Mouse (Mus musculus): ENCODE measurements at regions not wholly inside any gene's neighbourhood (a gene's known extent, or its start where the extent isn't known, plus 50 kb on each side); places are given as distances from the start of the nearest gene placed in this dataset.

DNA sequence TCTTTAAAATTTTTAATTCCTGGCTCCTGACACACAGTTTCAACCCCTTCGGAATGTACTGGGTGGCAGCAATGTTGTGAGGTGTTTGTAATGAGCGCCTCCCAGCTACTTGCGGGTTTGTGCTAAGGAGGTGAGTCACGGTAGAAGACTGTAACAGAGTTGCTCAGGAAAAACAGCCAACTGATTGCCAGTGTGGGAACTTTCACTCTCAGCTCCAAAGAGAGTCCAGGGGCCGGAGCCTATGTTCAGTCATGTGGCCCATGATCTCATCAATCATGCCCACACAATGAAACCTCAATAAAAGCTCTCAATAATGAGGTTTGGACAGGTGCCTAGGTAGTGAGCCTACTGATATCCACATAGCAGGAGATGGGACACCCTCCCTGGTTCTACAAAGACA, 130.5 kb downstream of the Nectin1 start:
- H3K4me1 ChIP-seq (ENCODE audit: control insufficient read depth, insufficient read depth, low read length): 0 out of 2 replicates have a peak, but pooled peaks cover 2% of the 10 kb centered on the region
- H3K27me3 ChIP-seq (ENCODE audit: control insufficient read depth, insufficient read depth, low read length): no peaks in the 10 kb centered on the region; the same call in 1 of the 2 replicates
- H3K4me3 ChIP-seq (ENCODE audit: control insufficient read depth, low read depth, low read length): no peak overlapping the region
- no peak overlapping the region for H3K27ac ChIP-seq (ENCODE audit: control insufficient read depth, insufficient read depth, low read depth, low read length)
- no peaks in the 10 kb centered on the region for H3K36me3 ChIP-seq (ENCODE audit: control insufficient read depth, insufficient read depth, low read length)
- TF ChIP-seq POLR2A (IDR thresholded peaks at IDR 0.05; ENCODE audit: control insufficient read depth, low read depth, low read length) (no peak), CTCF (IDR thresholded peaks at IDR 0.05; ENCODE audit: control insufficient read depth, insufficient read depth, insufficient replicate concordance, low read depth, low read length) (no peak)

DNA sequence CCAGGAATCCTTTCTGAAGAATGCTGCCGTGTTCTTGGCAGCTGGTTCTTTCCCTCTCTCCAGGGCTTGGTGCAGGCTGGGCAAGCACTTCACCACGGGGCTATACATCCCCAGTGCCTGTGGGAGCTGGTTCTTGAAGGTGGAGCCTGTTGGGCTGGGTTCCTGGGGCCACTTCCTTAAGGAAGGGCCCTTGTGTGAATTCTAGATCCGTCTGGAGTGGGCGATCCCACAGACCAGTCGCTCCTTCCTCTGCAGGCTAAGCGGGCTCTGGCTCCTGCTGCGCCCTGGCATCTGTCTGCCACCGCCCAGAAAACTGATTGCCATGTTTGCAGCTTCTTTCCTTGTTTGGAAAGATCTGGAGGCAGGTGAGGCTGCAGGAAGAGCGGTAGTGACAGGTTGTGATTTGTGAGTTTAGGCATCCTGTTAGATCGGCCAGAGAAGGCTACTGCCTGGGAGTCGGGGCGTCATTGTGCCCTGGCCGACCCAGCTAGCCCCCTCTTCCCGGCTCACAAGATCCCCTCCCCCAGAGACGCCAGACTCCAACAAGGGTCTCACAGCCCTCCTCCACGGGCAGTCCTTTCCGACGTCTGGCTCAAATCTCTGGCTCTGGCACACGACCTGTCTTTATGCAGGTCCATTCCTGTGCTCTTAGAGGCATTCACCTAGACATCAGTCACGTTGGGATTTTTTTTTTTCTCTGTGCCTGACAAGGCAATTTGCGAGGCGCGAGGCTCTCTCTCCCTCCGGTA, 135.6 kb downstream of the Nectin1 start:
- H3K27me3 ChIP-seq (ENCODE audit: control insufficient read depth, insufficient read depth, low read length): peaks cover 4% of the 10 kb centered on the region
- H3K27ac ChIP-seq (ENCODE audit: control insufficient read depth, insufficient read depth, low read depth, low read length): no peak overlapping the region
- no peak overlapping the region; the same call in 1 of the 2 replicates for H3K4me3 ChIP-seq (ENCODE audit: control insufficient read depth, low read depth, low read length)
- peaks cover 6% of the 10 kb centered on the region for H3K4me1 ChIP-seq (ENCODE audit: control insufficient read depth, insufficient read depth, low read length)
- H3K36me3 ChIP-seq (ENCODE audit: control insufficient read depth, insufficient read depth, low read length): no peaks in the 10 kb centered on the region
- TF ChIP-seq POLR2A (IDR thresholded peaks at IDR 0.05; ENCODE audit: control insufficient read depth, low read depth, low read length) (no peak), CTCF (IDR thresholded peaks at IDR 0.05; ENCODE audit: control insufficient read depth, insufficient read depth, insufficient replicate concordance, low read depth, low read length) (no peak)

DNA sequence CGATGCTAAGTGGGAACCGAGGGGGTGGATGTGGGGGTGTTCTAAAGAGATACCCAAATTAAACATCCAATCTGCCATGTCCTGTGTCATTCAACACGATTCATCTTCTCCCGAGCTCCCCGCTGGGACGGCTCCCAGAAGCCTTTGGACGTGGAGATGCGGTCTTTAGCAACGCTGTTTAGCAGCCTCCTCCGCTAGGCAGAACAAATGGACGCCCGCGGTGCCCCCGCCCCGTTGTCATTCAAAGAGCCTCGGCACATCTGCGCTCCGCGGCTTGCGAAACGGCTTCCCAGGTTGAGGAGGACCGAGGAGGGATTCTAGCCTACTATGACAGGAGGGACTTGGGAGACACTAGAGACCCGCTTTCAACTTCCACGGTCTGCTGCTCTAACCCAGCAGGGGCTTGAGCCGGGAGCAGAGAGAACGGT, 136.2 kb downstream of the Nectin1 start:
- H3K27ac ChIP-seq (ENCODE audit: control insufficient read depth, insufficient read depth, low read depth, low read length): no peak overlapping the region
- H3K36me3 ChIP-seq (ENCODE audit: control insufficient read depth, insufficient read depth, low read length): no peaks in the 10 kb centered on the region
- H3K4me3 ChIP-seq (ENCODE audit: control insufficient read depth, low read depth, low read length): no peak overlapping the region; the same call in 1 of the 2 replicates
- peaks cover 4% of the 10 kb centered on the region for H3K27me3 ChIP-seq (ENCODE audit: control insufficient read depth, insufficient read depth, low read length)
- peaks cover 6% of the 10 kb centered on the region for H3K4me1 ChIP-seq (ENCODE audit: control insufficient read depth, insufficient read depth, low read length)
- no peak for TF ChIP-seq POLR2A (IDR thresholded peaks at IDR 0.05; ENCODE audit: control insufficient read depth, low read depth, low read length)
- no peak for TF ChIP-seq CTCF (IDR thresholded peaks at IDR 0.05; ENCODE audit: control insufficient read depth, insufficient read depth, insufficient replicate concordance, low read depth, low read length)

DNA sequence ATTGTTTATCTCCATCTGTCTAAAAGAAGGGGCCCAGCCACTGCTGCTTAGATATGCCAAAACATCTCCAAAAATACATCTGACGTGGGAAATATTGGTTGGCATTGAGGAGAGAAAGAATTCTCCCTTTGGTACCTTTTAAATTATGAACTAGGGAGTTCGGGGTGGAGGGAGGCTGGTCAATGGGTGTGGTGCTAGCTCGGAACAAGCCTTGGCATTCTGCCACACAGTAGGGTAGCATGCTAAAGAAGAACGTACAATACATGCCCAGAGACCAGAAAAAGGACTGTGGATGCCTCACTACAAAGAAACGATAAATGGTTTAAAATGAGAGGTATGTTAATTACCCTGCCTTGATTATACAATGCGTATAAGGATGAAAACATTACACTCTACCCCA, 149.3 kb downstream of the Nectin1 start:
- H3K36me3 ChIP-seq (ENCODE audit: control insufficient read depth, insufficient read depth, low read length): no peaks in the 10 kb centered on the region
- no peak overlapping the region for H3K27ac ChIP-seq (ENCODE audit: control insufficient read depth, insufficient read depth, low read depth, low read length)
- no peak for TF ChIP-seq CTCF (IDR thresholded peaks at IDR 0.05; ENCODE audit: control insufficient read depth, insufficient read depth, insufficient replicate concordance, low read depth, low read length)
- TF ChIP-seq POLR2A (IDR thresholded peaks at IDR 0.05; ENCODE audit: control insufficient read depth, low read depth, low read length): no peak
- H3K4me3 ChIP-seq (ENCODE audit: control insufficient read depth, low read depth, low read length): no peak overlapping the region
- H3K4me1 ChIP-seq (ENCODE audit: control insufficient read depth, insufficient read depth, low read length): peaks cover 4% of the 10 kb centered on the region
- H3K27me3 ChIP-seq (ENCODE audit: control insufficient read depth, insufficient read depth, low read length): no peaks in the 10 kb centered on the region

DNA sequence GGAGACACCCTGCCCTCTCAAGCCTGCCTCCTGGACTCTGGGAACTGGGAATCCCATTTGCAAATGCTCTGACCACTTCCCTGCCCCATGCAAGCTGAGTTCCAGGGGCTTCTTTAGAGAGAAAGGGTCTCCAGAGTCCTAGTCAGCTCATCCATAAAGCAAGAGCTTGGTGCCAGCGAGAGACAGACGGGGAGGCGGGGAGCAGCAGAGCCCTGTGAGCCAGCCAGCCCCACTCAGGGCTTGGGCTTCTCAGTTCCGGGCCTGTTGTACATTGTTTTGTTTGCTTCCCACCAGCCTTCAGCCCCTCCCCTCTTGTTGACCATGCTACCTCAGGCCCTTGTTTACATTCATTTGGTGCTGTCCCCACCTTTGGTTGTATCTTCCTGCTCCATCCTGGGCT, 143.9 kb upstream of the Thy1 start:
- Histone ChIP-seq H3K36me3 (ENCODE audit: control insufficient read depth, insufficient read depth, low read length) (no peaks in the 10 kb centered on the region), H3K27me3 (ENCODE audit: control insufficient read depth, insufficient read depth, low read length) (no peaks in the 10 kb centered on the region), H3K4me3 (ENCODE audit: control insufficient read depth, low read depth, low read length) (no peak overlapping the region), H3K27ac (ENCODE audit: control insufficient read depth, insufficient read depth, low read depth, low read length) (no peak overlapping the region), H3K4me1 (ENCODE audit: control insufficient read depth, insufficient read depth, low read length) (peaks cover 4% of the 10 kb centered on the region)
- TF ChIP-seq CTCF (IDR thresholded peaks at IDR 0.05; ENCODE audit: control insufficient read depth, insufficient read depth, insufficient replicate concordance, low read depth, low read length) (no peak), POLR2A (IDR thresholded peaks at IDR 0.05; ENCODE audit: control insufficient read depth, low read depth, low read length) (no peak)

DNA sequence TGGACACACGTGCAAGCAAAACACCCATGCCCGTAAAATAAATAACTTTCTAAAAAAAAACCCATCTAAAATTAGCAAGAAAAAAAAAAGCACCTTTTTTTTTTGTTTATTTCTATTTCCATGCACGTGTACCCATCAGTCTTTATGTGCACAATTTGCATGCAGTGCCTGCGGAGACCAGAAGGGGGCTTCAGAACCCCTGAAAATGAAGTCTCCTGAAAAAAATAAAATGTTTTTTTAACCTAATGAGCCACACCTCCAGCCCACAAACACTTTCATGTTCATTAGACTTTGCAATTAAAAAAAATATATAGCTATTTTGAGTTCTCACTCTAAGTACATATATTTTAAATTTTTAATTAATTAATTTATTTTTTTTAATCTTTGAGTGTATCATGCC, 134.9 kb upstream of the Thy1 start:
- Histone ChIP-seq H3K4me3 (ENCODE audit: control insufficient read depth, low read depth, low read length) (no peak overlapping the region), H3K27me3 (ENCODE audit: control insufficient read depth, insufficient read depth, low read length) (no peaks in the 10 kb centered on the region), H3K27ac (ENCODE audit: control insufficient read depth, insufficient read depth, low read depth, low read length) (no peak overlapping the region), H3K4me1 (ENCODE audit: control insufficient read depth, insufficient read depth, low read length) (no peaks in the 10 kb centered on the region), H3K36me3 (ENCODE audit: control insufficient read depth, insufficient read depth, low read length) (no peaks in the 10 kb centered on the region)
- TF ChIP-seq CTCF (IDR thresholded peaks at IDR 0.05; ENCODE audit: control insufficient read depth, insufficient read depth, insufficient replicate concordance, low read depth, low read length) (no peak), POLR2A (IDR thresholded peaks at IDR 0.05; ENCODE audit: control insufficient read depth, low read depth, low read length) (no peak)

DNA sequence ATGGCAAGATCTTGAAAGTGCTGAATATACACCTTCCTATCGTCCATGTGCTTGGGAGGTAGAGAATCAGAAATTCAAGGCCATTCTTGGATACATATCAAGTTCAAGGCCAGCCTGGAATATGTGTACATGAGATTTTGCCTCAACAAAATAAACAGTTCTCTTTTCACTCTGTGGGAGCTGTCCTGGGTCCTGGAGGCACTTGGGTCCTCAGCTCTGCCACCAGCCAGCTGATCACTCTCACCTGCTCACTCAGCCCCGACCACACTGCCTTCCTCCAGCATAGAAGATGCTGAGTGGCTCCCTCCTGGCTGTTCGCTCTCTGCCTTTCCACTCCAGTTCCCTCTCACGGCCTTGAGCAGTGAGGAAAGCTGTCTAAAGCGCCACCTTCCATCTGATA, 128.2 kb upstream of the Thy1 start:
- no peaks in the 10 kb centered on the region for H3K36me3 ChIP-seq (ENCODE audit: control insufficient read depth, insufficient read depth, low read length)
- H3K27me3 ChIP-seq (ENCODE audit: control insufficient read depth, insufficient read depth, low read length): no peaks in the 10 kb centered on the region
- no peak for TF ChIP-seq POLR2A (IDR thresholded peaks at IDR 0.05; ENCODE audit: control insufficient read depth, low read depth, low read length)
- no peak for TF ChIP-seq CTCF (IDR thresholded peaks at IDR 0.05; ENCODE audit: control insufficient read depth, insufficient read depth, insufficient replicate concordance, low read depth, low read length)
- no peak overlapping the region for H3K27ac ChIP-seq (ENCODE audit: control insufficient read depth, insufficient read depth, low read depth, low read length)
- no peak overlapping the region for H3K4me3 ChIP-seq (ENCODE audit: control insufficient read depth, low read depth, low read length)
- H3K4me1 ChIP-seq (ENCODE audit: control insufficient read depth, insufficient read depth, low read length): peaks cover 2% of the 10 kb centered on the region; the same call in 1 of the 2 replicates

Data from testis, adult 2 months (tissue).